Mouse (Mus musculus) R1 (cell line): ENCODE measurements around the gene Ndufa12.
A peak's percentile ranks its signal among the peaks of the same experiment; 100 is the strongest.

Source experiments
- DNase-seq: peaks from one replicate; pipeline ENCODE4 v3.0.0-alpha.2; 2018; ENCODE audit warnings: low read depth, low spot score

Ndufa12 gene

DNA sequence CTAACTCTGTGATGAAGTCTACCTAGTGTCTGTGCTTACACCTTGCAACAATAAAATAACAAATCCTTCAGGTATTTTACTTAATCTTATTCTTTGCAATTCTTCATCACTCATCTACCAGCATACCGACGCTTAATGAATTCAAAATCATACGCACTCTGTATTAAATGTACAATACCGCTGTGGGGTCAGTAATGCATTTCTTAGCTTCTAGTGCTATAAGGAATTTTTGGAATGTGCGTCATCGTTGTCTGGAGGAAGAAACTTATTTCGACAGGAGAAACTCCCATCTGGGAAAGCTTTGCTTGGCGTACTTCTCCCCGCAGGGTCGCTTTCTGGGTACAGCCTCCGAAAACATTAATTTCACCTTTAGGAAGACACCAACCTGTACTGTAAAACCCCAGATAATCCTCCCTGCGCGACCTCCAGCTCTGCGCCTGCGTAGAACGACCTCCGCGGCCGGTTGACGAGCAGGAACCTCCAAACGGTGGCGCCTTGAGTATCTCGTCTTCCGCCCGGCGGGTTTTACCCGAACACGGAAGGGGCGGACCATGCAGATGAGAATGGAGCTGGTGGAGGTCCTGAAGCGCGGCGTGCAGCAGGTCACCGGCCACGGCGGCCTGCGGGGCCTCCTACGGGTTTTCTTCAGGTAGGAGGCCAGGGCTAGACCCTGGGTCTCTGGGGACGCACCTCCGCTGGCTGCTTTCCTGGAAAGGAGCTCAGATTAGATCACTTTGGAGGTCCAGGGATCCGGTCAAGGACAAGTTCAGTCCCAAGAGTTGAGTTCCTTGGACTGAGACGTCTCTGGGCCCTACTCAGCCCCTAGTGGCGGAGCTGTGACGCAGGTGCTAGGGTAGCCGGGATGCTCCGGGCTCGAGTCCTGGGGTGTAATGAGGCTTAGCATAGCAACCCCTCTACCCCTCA, at the start of gene Ndufa12:
Gene Ndufa12, plus strand, starts transcription at position 239 of the 924 bp plus-strand sequence.
- peak; percentile 96 for DNase-seq

DNA sequence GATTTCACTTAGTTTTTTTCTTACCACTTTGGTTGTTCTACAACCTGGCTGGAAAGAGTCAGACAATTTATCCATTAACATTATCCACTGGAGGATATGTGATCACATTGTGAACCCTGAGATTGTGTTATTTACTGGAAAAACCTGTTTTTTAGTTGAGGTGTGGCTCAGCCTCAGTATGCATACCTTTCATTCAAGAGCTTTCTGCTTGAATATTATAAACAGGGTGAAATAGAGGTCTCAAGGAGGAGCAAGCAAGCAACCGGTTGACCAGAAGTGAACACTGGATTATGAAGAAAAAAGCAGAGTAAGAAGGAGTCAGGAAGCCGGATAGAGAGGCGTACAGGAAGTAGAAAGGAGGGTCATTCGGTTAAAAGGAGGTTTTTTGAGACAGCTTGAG, 47.0 kb upstream of the Ndufa12 start:
- DNase-seq: peak; percentile 91

DNA sequence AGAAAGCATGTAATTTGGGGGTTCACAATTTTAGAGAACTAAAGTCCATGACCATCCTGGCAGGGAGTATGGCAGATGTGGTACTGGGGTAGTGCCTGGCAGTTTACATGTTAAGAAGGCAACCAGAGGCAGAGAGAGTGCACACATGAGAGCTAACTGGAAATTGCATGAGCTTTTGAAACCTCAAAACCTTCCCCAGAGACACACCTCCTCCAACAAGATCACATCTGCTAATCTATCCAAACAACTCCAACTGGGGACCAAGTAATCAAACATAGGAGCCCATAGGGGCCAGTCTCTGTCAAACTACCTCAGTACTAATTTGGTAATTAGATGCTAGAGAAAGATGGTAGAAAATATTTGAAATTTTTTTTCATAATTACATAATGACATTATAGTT, 44.7 kb upstream of the Ndufa12 start:
- DNase-seq: no peak

DNA sequence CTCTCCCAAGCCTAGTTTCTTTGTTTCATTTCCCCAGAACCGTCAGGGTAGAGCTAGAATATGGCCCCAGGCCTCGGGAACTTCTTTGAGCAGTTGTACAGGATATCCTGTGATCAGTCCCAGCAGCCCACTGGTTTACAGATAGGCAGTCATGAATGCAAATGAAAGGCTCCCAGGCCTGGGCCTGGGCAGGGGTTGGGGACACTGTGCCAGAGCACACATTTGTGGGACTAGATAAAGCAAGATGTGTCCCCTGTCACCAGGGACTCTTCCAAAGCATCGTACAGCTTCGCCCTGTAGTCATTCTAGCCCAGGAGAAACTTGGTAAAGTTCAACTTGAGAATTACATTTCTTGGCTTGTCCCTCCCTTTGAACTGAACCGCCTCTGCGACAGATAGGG, 39.6 kb upstream of the Ndufa12 start:
- no peak for DNase-seq

DNA sequence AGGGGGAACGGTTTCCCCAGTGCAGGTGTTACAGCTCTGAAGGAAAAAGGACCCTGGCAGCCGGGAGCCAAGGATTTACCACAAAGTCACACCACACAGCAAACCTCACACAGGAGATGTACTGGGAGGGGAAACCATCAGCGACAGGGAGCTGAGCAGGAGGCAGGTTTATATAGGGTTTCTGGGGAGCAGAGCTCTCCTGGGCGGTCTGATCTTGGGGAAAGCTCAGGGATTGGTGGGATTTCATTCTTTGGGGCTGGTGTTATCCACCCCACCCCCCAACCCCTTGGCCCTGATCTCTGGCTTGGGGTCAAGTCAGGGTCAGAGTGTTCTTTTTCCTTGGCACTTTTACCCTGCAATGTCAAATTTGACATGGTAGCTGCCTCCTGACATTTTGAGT, 39.1 kb upstream of the Ndufa12 start:
- peak; percentile 77 for DNase-seq

DNA sequence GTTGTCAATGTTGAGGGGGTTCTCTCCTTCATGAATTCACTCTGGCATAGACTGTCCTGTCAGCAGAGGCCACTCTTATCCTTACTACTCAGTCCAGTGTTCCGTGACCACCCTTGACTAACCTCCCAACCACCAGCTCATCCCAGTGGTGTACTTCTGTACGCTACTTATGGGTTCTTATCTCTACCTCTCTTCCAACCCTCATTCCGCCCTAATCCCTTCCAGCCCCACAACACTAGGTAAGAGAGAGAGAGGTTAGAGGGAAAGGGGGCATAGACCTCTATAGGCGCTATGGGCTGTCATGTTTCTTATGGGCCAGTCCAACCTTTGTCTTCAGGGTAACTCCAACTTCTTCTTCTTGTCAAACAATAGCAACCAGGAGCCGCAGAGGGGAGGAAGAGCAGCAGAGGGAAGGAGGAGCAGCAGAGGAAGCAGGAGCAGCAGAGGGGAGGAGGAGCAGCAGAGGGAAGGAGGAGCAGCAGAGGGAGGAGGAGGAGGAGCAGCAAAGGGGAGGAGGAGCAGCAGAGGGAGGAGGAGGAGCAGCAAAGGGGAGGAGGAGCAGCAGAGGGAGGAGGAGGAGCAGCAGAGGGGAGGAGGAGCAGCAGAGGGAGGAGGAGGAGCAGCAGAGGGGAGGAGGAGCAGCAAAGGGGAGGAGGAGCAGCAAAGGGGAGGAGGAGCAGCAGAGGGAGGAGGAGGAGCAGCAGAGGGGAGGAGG, 37.3 kb upstream of the Ndufa12 start:
- peak; percentile 72 for DNase-seq

DNA sequence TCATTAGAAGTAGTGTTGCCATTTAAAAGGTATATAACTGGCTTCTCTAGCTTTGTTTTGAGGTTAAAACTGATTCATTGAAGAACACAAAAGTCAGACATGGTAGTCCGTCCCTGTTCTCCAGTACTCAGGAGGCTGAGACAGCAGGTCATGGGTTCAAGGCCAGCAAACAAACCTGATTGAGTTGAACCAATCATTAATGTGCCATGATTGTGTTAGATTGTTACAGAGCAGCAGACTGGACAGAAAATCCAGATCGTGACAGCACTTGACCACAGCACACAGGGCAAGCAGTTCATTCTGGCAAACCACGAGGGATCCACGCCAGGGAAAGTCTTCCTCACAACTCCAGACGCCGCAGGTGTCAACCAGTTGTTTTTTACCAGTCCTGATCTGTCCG, 36.5 kb upstream of the Ndufa12 start:
- DNase-seq: no peak

DNA sequence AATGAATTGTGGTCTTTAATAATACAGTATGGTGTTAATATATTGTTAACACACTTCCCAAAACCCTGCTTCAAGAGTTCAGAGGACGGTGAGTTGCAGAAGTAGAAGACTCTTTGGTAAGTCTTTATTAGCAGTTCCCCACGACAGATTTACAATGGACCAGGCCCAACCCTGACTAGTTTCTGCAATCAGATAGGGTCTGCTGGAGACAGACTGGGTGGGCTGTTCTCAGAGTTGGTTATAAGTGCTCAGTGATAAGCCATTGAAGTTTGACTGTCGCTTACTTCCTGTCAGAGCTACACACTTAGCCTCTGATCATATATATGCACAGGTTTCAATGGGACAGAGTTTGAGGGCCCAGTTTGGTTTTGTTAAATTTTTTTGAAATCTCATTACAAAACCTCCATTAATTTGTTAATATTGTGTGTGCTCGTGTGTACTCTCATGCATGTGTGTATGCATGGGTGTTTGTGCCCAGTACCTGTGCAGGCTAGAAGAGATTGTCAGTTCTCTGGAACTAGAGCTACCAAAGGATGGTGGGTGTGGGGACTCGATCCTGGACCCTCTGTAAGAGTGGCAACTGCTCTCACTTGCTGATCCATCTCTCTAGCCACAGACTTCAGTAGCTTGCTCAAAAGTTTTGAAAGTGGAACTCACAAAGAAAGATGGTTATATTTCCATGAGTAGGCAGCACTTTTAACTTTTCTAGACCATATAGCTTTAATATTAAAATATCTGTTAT, 34.2 kb upstream of the Ndufa12 start:
- DNase-seq: no peak

DNA sequence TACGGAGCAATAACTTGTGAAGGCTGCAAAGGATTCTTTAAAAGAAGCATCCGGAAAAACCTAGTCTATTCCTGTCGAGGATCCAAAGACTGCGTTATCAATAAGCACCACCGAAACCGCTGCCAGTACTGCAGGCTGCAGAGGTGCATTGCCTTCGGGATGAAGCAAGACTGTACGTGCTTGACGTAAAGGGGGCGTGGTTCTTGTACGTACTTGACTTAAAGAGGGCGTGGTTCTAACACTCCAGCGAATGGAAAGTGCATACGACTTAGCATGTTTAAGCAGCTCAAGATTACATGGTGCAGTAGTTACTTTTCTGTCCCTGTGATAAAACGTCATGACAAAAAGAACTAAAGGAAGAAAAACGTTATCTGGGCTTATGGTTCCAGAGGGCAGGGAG, 33.1 kb upstream of the Ndufa12 start:
- DNase-seq: peak; percentile 93

DNA sequence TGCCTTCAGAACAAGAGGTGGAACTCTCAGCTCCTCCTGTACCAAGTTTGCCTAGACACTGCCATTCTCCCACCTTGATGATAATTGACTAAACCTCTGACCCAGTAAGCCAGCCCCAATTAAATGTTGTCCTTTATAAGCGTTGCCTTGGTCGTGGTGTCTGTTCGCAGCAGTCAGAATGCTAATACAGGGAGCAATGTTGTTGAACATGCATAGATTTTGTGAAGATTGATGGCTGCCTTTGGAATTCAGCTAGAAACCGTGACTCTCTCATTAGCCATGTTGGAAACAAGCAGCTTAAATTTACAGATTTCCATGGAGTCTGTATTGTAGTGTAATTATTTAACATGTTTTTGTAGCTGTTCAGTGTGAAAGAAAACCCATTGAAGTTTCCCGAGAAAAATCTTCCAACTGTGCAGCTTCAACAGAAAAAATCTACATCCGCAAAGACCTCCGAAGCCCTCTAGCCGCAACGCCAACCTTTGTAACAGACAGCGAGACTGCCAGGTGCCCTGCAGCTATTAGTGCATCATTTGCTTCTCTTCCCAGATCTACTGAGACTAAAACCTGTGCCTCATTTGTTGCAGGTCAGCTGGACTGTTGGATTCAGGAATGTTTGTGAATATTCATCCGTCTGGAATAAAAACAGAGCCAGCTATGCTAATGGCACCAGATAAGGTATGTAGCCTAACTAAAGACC, 31.3 kb upstream of the Ndufa12 start:
- no peak for DNase-seq

DNA sequence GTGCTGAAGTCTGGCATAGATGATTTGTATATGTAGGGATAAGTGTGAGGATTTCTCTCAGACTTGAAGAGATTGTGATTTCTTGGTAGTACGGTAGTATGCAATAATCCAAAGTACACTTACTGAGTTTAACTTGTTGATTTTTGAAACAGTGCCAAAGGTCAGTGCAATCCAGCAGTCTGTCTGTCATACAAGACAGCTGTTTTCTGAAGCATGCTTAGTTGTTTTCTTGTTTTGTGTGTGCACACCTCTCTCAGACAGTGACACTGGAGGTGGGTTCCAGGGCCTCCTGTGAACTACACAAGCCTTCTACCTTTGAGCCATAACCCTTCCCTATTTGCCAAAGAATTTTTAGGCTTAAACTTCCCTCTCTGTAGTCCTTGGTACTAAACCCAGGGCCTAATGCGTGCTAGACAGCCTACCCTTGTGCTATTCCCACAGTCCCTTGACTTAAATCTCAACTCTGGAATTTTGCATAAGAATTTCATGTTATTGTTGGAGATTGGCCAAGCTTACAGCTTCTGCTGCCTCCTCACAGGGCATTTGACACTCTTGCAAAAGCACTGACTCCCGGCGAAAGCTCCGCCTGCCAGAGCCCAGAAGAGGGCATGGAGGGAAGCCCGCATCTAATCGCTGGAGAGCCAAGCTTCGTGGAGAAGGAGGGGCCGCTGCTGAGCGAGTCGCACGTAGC, 26.9 kb upstream of the Ndufa12 start:
- peak; percentile 50 for DNase-seq

DNA sequence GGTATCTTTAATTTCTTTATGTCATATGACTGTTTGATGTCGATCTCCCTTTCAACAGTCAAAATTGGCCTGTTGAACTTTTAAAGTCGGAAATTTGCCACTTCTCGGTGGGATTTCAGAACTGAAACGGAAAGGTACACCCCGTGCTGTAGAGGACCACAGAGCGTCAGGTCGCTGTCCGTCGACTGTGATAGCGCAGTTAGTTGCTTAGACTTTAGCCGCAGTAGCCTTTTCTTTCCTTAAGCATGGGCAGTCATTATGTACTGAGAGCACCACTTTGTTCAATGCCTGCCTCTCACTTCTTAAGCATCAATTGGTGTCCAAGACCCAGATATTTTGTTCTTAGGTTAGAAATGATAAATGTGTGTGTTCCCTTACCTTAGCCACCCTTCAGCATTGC, 26.4 kb upstream of the Ndufa12 start:
- no peak for DNase-seq

DNA sequence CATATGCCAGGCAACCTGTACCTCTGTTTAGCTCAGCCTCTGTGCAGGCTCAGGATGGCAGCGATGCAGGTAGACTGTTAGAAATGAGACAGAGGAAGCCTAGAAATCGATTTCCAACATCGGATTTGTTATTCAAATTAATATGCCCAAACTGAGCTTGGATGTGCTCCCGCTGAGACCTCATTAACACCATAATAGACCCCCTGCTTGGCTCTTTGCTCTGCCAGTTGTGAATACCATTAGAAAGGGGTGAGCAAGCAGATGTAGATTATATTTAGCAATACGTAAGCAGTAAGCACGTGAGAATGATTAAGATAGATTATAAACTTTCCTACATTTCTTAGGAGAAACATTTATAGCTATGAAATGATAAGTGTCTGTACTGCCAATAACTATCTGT, 25.8 kb upstream of the Ndufa12 start:
- DNase-seq: peak; percentile 87

DNA sequence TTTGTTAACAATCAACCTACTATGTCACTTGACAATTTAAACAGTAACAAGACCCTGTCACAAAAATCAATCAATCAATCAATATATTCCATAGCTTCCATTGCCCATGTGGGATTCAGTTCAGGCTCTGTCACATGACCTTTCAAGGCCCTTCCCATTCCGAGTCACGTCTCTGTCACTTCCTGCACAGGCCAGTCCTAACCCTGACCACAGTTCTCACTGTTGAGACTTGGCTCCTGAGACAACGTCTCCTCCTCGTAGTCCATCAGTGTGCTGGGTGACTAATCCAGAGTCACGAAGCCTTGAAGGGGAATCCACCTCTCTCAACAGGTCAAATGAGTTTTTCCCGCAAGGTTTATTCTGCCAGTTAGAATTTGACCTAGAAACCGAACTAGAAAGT, 23.9 kb upstream of the Ndufa12 start:
- no peak for DNase-seq

DNA sequence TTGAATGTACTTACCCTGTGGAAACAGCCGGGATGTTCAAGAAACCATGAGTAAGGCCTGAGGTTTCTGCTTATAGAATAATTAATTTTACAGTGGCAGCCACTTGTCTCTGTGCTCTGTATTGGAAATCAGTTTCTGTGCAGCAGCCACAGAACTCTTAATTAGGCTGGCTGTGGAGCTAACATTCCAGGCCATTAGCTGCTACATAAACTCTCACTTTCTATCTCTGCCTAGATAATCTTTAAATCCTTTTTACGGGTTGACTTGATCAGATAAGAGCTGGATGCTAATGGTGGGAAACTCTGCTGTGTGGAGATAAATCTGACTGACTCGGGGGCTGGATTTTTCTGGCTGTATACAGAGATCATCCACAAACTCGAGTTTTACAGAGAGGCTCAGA, 15.3 kb upstream of the Ndufa12 start:
- no peak for DNase-seq

DNA sequence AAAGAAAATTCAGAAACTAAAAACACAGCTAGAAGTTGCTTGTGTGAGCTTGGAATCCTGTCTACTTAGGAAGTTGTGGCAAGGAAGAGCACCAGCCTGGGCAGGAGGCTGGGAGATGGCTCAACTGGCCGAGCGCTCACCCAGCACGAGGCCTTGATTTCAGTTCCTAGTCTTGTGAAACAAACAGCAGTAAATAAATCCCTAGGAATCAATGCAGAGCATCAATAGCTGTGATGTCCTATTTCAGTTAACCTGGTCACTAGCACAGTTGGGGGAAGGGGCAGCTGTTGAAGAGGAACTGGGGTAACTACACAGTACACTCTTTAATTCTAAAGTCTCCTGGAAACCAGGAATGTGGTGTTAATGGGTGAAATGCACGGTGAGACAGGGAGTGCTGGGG, 6.5 kb downstream of the Ndufa12 start:
- DNase-seq: no peak

DNA sequence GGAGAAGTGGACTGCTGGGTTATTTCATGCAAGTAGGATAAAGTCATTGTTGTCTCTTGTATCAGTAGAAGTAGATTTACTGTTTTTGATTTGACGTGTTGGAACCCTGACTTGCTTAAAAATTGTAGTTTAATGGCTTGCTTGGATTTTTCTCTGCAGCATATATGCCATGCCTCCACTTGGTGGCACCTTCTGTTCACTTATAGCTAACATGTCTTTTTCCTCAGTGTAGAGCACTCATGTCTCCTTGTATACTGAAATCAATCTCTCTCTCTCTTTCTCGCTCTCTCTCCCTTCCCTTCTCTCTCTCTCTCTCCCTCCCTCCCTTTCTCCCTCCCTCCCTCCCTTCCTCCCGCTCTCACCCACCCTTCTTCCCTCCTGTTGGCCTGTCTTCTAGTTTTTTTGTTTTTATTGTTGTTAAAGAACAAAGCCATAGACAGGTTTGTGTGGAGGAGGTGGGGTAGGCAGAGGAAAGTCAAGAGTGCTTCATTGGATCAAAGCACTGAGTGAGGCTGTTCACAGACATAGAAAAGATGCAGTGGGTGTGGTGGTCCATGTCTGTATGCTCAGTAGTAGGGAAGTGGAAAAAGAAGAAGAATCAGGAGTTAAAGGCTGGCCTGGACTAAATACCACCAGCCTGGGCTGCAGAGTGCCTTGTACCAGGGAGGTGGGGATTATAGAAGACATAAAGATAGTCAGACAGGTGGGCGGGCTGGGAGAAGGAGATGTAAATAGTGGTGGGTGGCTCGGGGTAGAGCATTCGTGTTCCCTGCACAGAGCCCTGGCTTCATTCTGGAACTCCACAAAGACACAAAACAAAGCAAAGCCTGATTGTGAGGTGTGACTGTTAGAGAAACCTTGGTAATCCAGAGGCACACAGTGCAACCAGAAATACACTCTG, 12.4 kb downstream of the Ndufa12 start:
- DNase-seq: no peak

DNA sequence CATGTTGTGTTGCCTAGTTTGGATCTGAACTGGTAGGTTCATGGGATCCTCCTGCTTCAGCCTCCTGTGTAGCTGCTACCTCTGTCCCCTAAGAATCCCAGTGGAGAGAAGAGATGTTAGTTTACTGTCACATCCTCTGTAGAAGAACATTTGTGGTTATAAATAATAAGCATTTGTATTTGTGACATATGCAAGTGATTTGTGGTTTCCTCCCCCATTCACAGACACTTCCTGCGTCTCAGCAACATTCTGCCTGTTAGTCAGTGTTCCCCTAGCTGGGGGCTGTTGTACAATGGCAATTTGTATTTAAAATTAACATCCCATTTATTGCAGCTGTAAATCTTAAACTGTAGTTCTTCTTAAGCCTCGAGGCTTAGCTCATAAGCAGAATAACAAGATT, 13.2 kb downstream of the Ndufa12 start:
- DNase-seq: no peak

DNA sequence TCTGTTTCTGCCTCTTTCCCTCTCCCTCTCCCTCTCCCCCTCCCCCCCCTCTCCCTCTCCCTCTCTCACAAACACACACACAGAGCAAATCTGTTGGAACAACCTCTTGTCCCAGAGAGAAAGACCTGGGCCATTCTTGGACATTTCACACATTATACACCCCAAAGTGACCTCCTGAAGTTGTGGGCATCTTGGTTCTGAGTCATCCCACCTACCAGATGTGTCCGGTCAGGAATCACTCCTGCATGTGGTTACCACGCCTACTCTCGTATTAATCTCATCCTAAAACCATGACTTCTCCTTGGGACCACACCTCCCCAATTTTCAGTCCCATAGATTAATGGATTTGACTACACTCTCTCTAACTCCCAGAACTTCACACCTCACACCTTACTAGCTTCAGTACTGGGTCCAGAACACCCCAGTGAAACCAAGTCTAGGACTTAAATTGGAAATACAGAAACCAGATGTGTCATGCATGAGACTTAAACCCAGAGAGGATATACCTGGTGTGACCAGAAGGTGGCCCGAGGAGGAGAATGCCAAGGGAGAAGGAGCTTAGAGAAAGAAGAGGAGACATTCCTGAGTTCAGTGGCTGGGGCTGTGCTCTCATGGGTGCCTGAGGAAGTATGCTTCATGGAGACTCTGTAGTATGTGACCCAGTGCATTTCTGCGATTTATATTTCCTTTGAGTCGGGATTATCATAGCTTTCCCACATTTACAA, 26.7 kb downstream of the Ndufa12 start:
- peak; percentile 44 for DNase-seq
